13 mouse cellular contexts compared by ENCODE assay signal in the genomic region with DNA sequence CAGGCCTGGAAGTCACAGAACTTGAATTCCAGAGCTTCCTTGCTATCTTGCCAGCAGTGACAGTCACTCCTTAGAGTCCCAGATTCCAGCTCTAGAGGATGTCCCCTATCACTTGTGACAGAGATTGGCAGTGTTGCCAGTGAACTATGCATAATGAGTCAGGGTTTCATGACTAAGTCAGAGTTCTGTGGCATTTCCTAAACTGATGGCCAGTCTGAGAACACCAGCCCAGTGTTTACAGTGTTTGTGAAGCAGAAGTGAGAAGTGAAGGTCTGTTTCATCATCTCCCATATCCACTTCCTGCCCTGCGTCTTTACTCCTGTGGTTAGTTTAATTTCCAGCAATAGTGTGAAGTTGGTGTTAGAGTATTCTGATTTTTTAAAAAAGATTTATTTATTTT. TPM values are rescaled to one million over a fixed set of nuclear protein-coding genes. Genes with fewer than 3 reads are reported as not detected.
DNase-seq lines count a peak whose midpoint lies in the region; ATAC-seq and TF ChIP-seq lines count a peak whose summit lies in the region.
"Had no signal": no experiment of that assay in that cellular context is flagged by ENCODE, and none has a peak within 500 bp of the region (broad histone marks: within the 10 kb centered on the region; RNA-seq: fewer than 3 reads in every experiment).

No protein-coding gene starts in this region.

- ATAC-seq in heart, postnatal 0 days (ENCODE audit: insufficient read depth, low read depth): no peak
- peak; percentile 35 for ATAC-seq in megakaryocyte progenitor cell, adult 5-6 weeks (replicated peaks; ENCODE audit: poor library complexity)
- no peak for ATAC-seq in midbrain, embryonic 13.5 days
- ATAC-seq: forebrain, embryonic 16.5 days had no signal

- no peak overlapping the region for H3K4me3 ChIP-seq in heart, postnatal 0 days (ENCODE audit: low read depth, low read length)
- H3K4me3 ChIP-seq in midbrain, embryonic 13.5 days (replicated peaks): no peak overlapping the region

- TF ChIP-seq EP300 in heart, postnatal 0 days (IDR thresholded peaks at IDR 0.05; ENCODE audit: low read depth): no peak

- H3K4me2 ChIP-seq in heart, postnatal 0 days (ENCODE audit: low read depth, low read length): no peak overlapping the region
- H3K4me2 ChIP-seq in midbrain, embryonic 13.5 days (replicated peaks): no peak overlapping the region

- H3K9ac ChIP-seq in heart, postnatal 0 days (replicated peaks; ENCODE audit: low read depth, low read length): no peak overlapping the region
- no peak overlapping the region for H3K9ac ChIP-seq in midbrain, embryonic 13.5 days (replicated peaks)

- H3K36me3 ChIP-seq in heart, postnatal 0 days (replicated peaks; ENCODE audit: control insufficient read depth, insufficient read depth, low read length): no peaks in the 10 kb centered on the region
- H3K36me3 ChIP-seq in midbrain, embryonic 13.5 days: no peaks in the 10 kb centered on the region

- DNase-seq in heart, postnatal 0 days (ENCODE audit: low spot score): peak; percentile 9
- no peak for DNase-seq in heart, adult 9 months (ENCODE audit: low spot score in 2 of 2)
- DNase-seq in 416B (ENCODE audit: low read depth): peak; percentile 95
- DNase-seq in adipocyte (ENCODE audit: low spot score): peak; percentile 67
- DNase-seq in gastrocnemius, postnatal 10 days: no peak
- DNase-seq in kidney, adult 9 months: no peak
- DNase-seq: embryo, embryonic 11 days had no signal

- H3K27me3 ChIP-seq in heart, postnatal 0 days (ENCODE audit: control insufficient read depth, insufficient read depth, low read length): no peaks in the 10 kb centered on the region
- 0 out of 2 replicates have a peak, but pooled peaks cover 3% of the 10 kb centered on the region for H3K27me3 ChIP-seq in midbrain, embryonic 13.5 days

- no peak overlapping the region for H3K27ac ChIP-seq in heart, postnatal 0 days (ENCODE audit: low read depth)
- no peak overlapping the region for H3K27ac ChIP-seq in midbrain, embryonic 13.5 days
- H3K27ac ChIP-seq: kidney, postnatal 0 days had no signal

- H3K9me3 ChIP-seq in heart, postnatal 0 days (replicated peaks; ENCODE audit: control insufficient read depth, low read length): no peaks in the 10 kb centered on the region
- no peaks in the 10 kb centered on the region for H3K9me3 ChIP-seq in midbrain, embryonic 13.5 days
- H3K9me3 ChIP-seq: G1E; megakaryocyte, embryonic 14.5 days had no signal

- no peak for TF ChIP-seq CTCF in heart, postnatal 0 days (IDR thresholded peaks at IDR 0.05; ENCODE audit: low read depth)

- 67% methylated on average over 1 of the region's 1 CpGs for WGBS in heart, postnatal 0 days
- WGBS in midbrain, embryonic 13.5 days: 94% methylated on average over 1 of the region's 1 CpGs

- peaks cover 17% of the 10 kb centered on the region for H3K4me1 ChIP-seq in heart, postnatal 0 days (ENCODE audit: control insufficient read depth, insufficient read depth)
- H3K4me1 ChIP-seq in midbrain, embryonic 13.5 days (replicated peaks): peaks cover 30% of the 10 kb centered on the region

RNA-seq across cellular contexts. Expression of a gene that starts 7.6 kb away (rescaled TPM):
- total RNA-seq in heart, postnatal 0 days (2014; rRNA removed; ENCODE audit: low replicate concordance): 3.5 and 6.5 TPM in 2 replicates
- polyA plus RNA-seq in heart, postnatal 0 days (2015; fragmentation: Nextera tagmentation; extraction: Ambion mirVana): 1.4 and 1.9 TPM in 2 replicates
- 23.1 and 30.3 TPM in 2 replicates for total RNA-seq in megakaryocyte progenitor cell, adult 5-6 weeks (2015)
- total RNA-seq in megakaryocyte progenitor cell, adult 5-6 weeks (2017): 19.8 and 25.9 TPM in 2 replicates
- 1 to 10 TPM; 3.3 to 4.9 TPM for total RNA-seq in gastrocnemius, postnatal 10 days (2021)
- 2.9 and 4.4 TPM in 2 replicates for polyA plus RNA-seq in midbrain, embryonic 13.5 days (2015; fragmentation: Nextera tagmentation; extraction: Ambion mirVana)

RNA-seq across cellular contexts. Expression of a gene that starts 22.9 kb away (rescaled TPM):
- not detected in 2 replicates for total RNA-seq in heart, postnatal 0 days (2014; rRNA removed; ENCODE audit: low replicate concordance)
- polyA plus RNA-seq in heart, postnatal 0 days (2015; fragmentation: Nextera tagmentation; extraction: Ambion mirVana): not detected in 2 replicates
- 0.10 TPM in 1 of 2 replicates, not detected in the other for total RNA-seq in megakaryocyte progenitor cell, adult 5-6 weeks (2015)
- total RNA-seq in megakaryocyte progenitor cell, adult 5-6 weeks (2017): 0.08 TPM in 1 of 2 replicates, not detected in the other
- under 1 TPM; 0.16 to 0.20 TPM for total RNA-seq in gastrocnemius, postnatal 10 days (2021)
- polyA plus RNA-seq in midbrain, embryonic 13.5 days (2015; fragmentation: Nextera tagmentation; extraction: Ambion mirVana): 2.6 and 3.0 TPM in 2 replicates
- polyA plus RNA-seq: G1E had no signal

Comparison
In these comparisons a context has a peak if more than half of its experiments do, and no peak if none do; other contexts are left out.
1. DNase-seq: peak in heart, postnatal 0 days (single experiment), 416B (single experiment) and adipocyte (single experiment); none in heart, adult 9 months (0 of 2), gastrocnemius, postnatal 10 days (single experiment) and kidney, adult 9 months (single experiment).